Mouse (Mus musculus) E14TG2a.4 (cell line): ENCODE data around the gene Angel2.

Experiments
- CTCF ChIP-seq: conservative IDR thresholded peaks from 2 replicates; pipeline ENCODE4 v1.5.1; 2014; ENCODE audit warnings: low read length
- NANOG ChIP-seq: IDR thresholded peaks from 2 replicates; pipeline ENCODE4 v1.6.1; 2014; ENCODE audit warnings: borderline replicate concordance, low read length, mixed read lengths
- POU5F1 ChIP-seq: IDR thresholded peaks from 2 replicates; pipeline ENCODE4 v1.6.1; 2014; ENCODE audit warnings: low read length, borderline replicate concordance

GRCm38 (mm10) chr1:190979100-190979563 lies 54.2 kb downstream of the Angel2 start, which contains the start of gene Vash2:
- no peak for TF ChIP-seq CTCF
- no peak for TF ChIP-seq NANOG
- TF ChIP-seq POU5F1 = no peak
